Mouse (Mus musculus): ENCODE results near the gene Xrcc6. TPM values are rescaled to one million over a fixed set of nuclear protein-coding genes. Genes with fewer than 3 reads are reported as not detected.
A peak's percentile ranks its signal among the peaks of the same experiment; 100 is the strongest.

Gene Xrcc6
- polyA plus RNA-seq, 1 experiment from 2014 or later = 104 TPM

DNA sequence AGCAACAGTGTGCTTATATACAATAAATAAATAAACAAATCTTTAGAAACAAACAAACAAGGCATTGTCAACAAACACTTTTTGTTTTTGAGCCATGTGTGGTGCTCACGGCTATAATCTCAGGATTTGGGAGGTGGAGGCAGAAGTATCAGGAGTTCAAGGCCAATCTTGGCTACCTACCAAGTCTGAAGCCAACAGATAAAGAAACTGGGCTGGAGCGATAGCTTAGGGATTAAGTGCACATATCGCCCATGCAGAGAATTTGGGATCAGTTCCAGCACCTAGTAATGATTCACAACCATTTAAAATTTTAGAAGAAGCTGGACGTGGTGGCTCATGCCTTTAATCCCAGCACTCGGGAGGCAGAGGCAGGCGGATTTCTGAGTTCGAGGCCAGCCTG lies 85.9 kb downstream of the Xrcc6 start:
- Histone ChIP-seq H3K36me3 (replicated peaks) (no peaks in the 10 kb centered on the region), H3K27ac (replicated peaks) (no peak overlapping the region), H3K4me3 (no peak overlapping the region), H3K27me3 (replicated peaks; ENCODE audit: low read depth, poor library complexity, severe bottlenecking) (peaks cover 38% of the 10 kb centered on the region), H3K9me3 (no peaks in the 10 kb centered on the region; the same call in 1 of the 2 replicates), H3K4me1 (peaks cover 6% of the 10 kb centered on the region; the same call in 1 of the 2 replicates)
- WGBS = 86% methylated on average over 7 of the region's 7 CpGs
- DNase-seq (ENCODE audit: low spot score) = no peak

- Histone ChIP-seq H3K27me3 (replicated peaks; ENCODE audit: low read depth, poor library complexity, severe bottlenecking) (no peaks in the 10 kb centered on the region), H3K4me1 (0 out of 2 replicates have a peak, but pooled peaks cover 4% of the 10 kb centered on the region), H3K36me3 (replicated peaks) (no peaks in the 10 kb centered on the region), H3K27ac (replicated peaks) (no peak overlapping the region), H3K9me3 (no peaks in the 10 kb centered on the region), H3K4me3 (no peak overlapping the region)
- 53% methylated on average over 10 of the region's 10 CpGs for WGBS
- DNase-seq (ENCODE audit: low spot score) = peak; percentile 27
Measured at GRCm38 (mm10) chr15:82079883-82080282, 92.2 kb downstream of the Xrcc6 start.

DNA sequence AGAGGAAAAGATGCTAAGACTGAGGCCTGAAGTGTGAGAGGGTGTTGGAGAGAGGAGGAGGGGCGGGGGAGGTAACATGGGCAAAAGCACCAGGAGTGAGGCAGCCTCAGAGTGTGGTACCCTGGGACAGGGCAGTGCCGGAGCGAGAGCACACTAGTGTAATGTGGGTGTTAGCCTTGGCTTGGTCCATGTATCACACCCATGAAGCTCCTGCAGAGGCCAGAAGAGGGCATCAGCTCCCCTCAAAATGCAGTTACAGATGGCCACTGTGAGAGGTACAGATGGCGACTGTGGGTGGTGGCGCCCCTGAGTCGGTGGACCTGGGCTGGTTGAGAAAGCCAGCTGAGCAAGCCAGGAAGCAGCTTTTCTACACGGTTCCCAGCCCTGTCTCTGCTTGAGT lies 93.5 kb downstream of the Xrcc6 start:
- H3K4me3 ChIP-seq = no peak overlapping the region
- H3K27me3 ChIP-seq (replicated peaks; ENCODE audit: low read depth, poor library complexity, severe bottlenecking) = peaks cover 4% of the 10 kb centered on the region; the same call in 1 of the 2 replicates
- no peaks in the 10 kb centered on the region for H3K36me3 ChIP-seq (replicated peaks)
- peak; percentile 51 for DNase-seq (ENCODE audit: low spot score)
- 35% methylated on average over 7 of the region's 7 CpGs for WGBS
- no peaks in the 10 kb centered on the region for H3K9me3 ChIP-seq
- 0 out of 2 replicates have a peak, but pooled peaks cover 4% of the 10 kb centered on the region for H3K4me1 ChIP-seq
- H3K27ac ChIP-seq (replicated peaks) = no peak overlapping the region

DNA sequence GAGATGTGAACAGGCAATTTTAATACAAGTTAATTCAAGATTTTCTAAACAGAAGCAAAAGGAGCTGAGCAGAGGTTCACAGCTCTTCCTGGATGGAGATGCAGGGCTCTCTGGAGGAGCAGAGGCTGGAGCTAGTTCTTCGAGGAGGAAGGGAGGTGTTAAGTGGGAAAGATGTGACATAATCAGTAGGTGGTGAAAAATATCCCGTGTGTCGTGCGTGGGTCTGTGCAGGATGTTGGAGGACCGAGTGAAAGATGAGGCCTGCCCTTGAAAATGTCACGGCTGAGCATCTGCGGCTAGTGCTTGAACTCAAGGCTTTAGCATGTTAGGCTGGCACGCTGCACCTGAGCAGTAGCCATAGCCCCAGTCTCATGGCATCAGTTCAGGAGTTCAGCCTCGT lies 98.0 kb downstream of the Xrcc6 start:
- Histone ChIP-seq H3K4me3 (no peak overlapping the region), H3K9me3 (no peaks in the 10 kb centered on the region), H3K27ac (replicated peaks) (no peak overlapping the region), H3K36me3 (replicated peaks) (no peaks in the 10 kb centered on the region), H3K4me1 (0 out of 2 replicates have a peak, but pooled peaks cover 7% of the 10 kb centered on the region), H3K27me3 (replicated peaks; ENCODE audit: low read depth, poor library complexity, severe bottlenecking) (peaks cover 20% of the 10 kb centered on the region)
- DNase-seq (ENCODE audit: low spot score) = no peak
- WGBS = 86% methylated on average over 9 of the region's 9 CpGs

GRCm38 (mm10) chr15:82086131-82086530 lies 98.5 kb downstream of the Xrcc6 start:
- Histone ChIP-seq H3K27me3 (replicated peaks; ENCODE audit: low read depth, poor library complexity, severe bottlenecking) (peaks cover 20% of the 10 kb centered on the region), H3K36me3 (replicated peaks) (no peaks in the 10 kb centered on the region), H3K27ac (replicated peaks) (no peak overlapping the region), H3K4me3 (no peak overlapping the region), H3K4me1 (0 out of 2 replicates have a peak, but pooled peaks cover 3% of the 10 kb centered on the region), H3K9me3 (no peaks in the 10 kb centered on the region)
- 80% methylated on average over 12 of the region's 12 CpGs for WGBS
- DNase-seq (ENCODE audit: low spot score) = no peak

DNA sequence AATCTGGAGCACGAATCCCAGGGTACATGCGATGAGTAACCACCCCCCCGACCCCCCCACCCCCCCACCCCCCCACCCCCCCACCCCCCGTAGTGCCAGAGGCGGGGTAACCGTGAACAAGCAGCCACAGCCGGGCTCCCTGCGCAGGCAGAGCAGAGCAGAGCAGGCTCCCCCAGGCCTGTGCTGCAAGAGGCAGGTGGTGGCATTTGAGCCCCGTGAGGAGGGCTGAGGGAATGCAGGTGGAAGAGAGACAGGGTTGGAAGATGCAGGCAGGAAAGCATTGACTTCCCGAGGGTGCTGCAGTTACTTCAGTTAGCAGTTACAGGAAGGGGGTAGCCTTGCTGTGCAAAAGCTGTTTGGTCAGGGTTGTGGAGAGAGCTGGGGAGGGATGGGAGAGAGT lies 99.6 kb downstream of the Xrcc6 start:
- DNase-seq (ENCODE audit: low spot score) = peak; percentile 36
- Histone ChIP-seq H3K9me3 (no peaks in the 10 kb centered on the region), H3K27ac (replicated peaks) (no peak overlapping the region), H3K27me3 (replicated peaks; ENCODE audit: low read depth, poor library complexity, severe bottlenecking) (peaks cover 20% of the 10 kb centered on the region), H3K36me3 (replicated peaks) (no peaks in the 10 kb centered on the region), H3K4me1 (0 out of 2 replicates have a peak, but pooled peaks cover 3% of the 10 kb centered on the region), H3K4me3 (no peak overlapping the region)
- WGBS = 11% methylated on average over 10 of the region's 10 CpGs

Other genes with a start within 250 kb of the Xrcc6 start
- gene Zc3h7b, start 242.8 kb upstream of the Xrcc6 start, polyA plus RNA-seq (2016; fragmentation: Nextera tagmentation; extraction: Ambion mirVana) = 50.3 and 52.0 TPM in 2 replicates
- 161 and 173 TPM in 2 replicates for gene Rangap1, start 242.3 kb upstream of the Xrcc6 start, polyA plus RNA-seq (2016; fragmentation: Nextera tagmentation; extraction: Ambion mirVana)
- 15.9 and 16.0 TPM in 2 replicates for gene Tef, start 185.4 kb upstream of the Xrcc6 start, polyA plus RNA-seq (2016; fragmentation: Nextera tagmentation; extraction: Ambion mirVana)
- gene Tob2, start 129.0 kb upstream of the Xrcc6 start, polyA plus RNA-seq (2016; fragmentation: Nextera tagmentation; extraction: Ambion mirVana) = 20.1 and 20.3 TPM in 2 replicates
- 260 and 267 TPM in 2 replicates for gene Phf5a, start 115.9 kb upstream of the Xrcc6 start, polyA plus RNA-seq (2016; fragmentation: Nextera tagmentation; extraction: Ambion mirVana)
- 153 TPM in 2 replicates for gene Aco2, start 115.5 kb upstream of the Xrcc6 start, polyA plus RNA-seq (2016; fragmentation: Nextera tagmentation; extraction: Ambion mirVana)
- 74.3 and 84.5 TPM in 2 replicates for gene Polr3h, start 61.6 kb upstream of the Xrcc6 start, polyA plus RNA-seq (2016; fragmentation: Nextera tagmentation; extraction: Ambion mirVana)
- gene Csdc2, start 51.1 kb upstream of the Xrcc6 start, polyA plus RNA-seq (2016; fragmentation: Nextera tagmentation; extraction: Ambion mirVana) = 8.1 and 8.5 TPM in 2 replicates
- gene Pmm1, start 26.9 kb upstream of the Xrcc6 start, polyA plus RNA-seq (2016; fragmentation: Nextera tagmentation; extraction: Ambion mirVana) = 21.9 and 26.9 TPM in 2 replicates
- not detected in 2 replicates for gene 1700029P11Rik, start 7.3 kb upstream of the Xrcc6 start, polyA plus RNA-seq (2016; fragmentation: Nextera tagmentation; extraction: Ambion mirVana)
- 35.7 and 38.8 TPM in 2 replicates for gene Desi1, start 46.0 kb downstream of the Xrcc6 start, polyA plus RNA-seq (2016; fragmentation: Nextera tagmentation; extraction: Ambion mirVana)
- 389 and 393 TPM in 2 replicates for gene Snu13, start 59.8 kb downstream of the Xrcc6 start, polyA plus RNA-seq (2016; fragmentation: Nextera tagmentation; extraction: Ambion mirVana)
- not detected in 2 replicates for gene 4930407I10Rik, start 71.3 kb downstream of the Xrcc6 start, polyA plus RNA-seq (2016; fragmentation: Nextera tagmentation; extraction: Ambion mirVana)
- gene Mei1, start 82.2 kb downstream of the Xrcc6 start, polyA plus RNA-seq (2016; fragmentation: Nextera tagmentation; extraction: Ambion mirVana) = 0.14 TPM in 1 of 2 replicates, not detected in the other
- 23.4 and 24.2 TPM in 2 replicates for gene Ccdc134, start 140.1 kb downstream of the Xrcc6 start, polyA plus RNA-seq (2016; fragmentation: Nextera tagmentation; extraction: Ambion mirVana)
- 172 and 192 TPM in 2 replicates for gene Srebf2, start 159.3 kb downstream of the Xrcc6 start, polyA plus RNA-seq (2016; fragmentation: Nextera tagmentation; extraction: Ambion mirVana)
- gene Shisa8, start 225.0 kb downstream of the Xrcc6 start, polyA plus RNA-seq (2016; fragmentation: Nextera tagmentation; extraction: Ambion mirVana) = 0.35 and 0.38 TPM in 2 replicates
- gene Tnfrsf13c, start 236.5 kb downstream of the Xrcc6 start, polyA plus RNA-seq (2016; fragmentation: Nextera tagmentation; extraction: Ambion mirVana) = 0.10 and 0.75 TPM in 2 replicates

All from embryonic facial prominence, embryonic 10.5 days (tissue).